Mouse (Mus musculus): ENCODE measurements around the gene Proser1.
A peak's percentile ranks its signal among the peaks of the same experiment; 100 is the strongest.

Proser1 gene

DNA sequence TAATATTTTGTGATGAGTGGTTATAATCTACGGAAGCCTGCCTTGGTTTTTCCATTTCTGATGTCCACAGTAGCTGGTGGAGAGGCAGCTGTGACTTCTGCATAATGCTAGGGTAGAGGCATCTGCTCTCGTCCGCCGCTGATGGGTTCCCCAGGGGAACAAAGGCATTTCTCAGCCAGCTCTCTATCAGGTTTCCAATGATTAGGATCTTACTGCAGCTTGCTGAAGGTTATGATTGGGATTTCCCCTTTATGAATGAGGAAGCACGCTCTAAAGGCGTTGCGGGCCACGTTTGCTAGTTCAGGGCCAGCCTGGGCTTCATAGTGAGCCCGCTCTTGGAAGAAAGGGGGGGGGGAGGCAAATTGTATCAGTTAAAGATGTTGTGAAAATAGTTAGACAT, 3.0 kb downstream of the Proser1 start:
- no peak for DNase-seq (ENCODE audit: low read depth, low spot score)

DNA sequence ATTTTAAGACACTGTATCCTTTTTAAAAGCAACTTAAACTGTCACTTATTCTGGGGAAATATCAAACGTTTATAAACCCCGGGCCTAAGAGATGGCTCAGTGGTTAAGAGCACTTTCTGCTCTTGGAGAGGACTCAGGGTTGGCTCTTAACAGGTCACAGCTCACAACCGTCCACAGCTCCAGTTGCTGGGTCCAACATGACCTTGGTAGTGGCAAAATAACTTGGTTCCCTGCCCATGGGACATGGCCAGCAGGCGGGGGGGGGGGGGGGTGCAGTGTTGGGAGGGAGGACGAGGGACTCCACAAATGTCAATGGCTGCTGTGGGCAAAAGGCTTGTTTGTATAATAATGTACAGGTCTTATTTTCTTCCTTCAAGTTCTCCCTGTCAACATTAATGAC, 3.9 kb downstream of the Proser1 start:
- no peak for DNase-seq (ENCODE audit: low read depth, low spot score)

DNA sequence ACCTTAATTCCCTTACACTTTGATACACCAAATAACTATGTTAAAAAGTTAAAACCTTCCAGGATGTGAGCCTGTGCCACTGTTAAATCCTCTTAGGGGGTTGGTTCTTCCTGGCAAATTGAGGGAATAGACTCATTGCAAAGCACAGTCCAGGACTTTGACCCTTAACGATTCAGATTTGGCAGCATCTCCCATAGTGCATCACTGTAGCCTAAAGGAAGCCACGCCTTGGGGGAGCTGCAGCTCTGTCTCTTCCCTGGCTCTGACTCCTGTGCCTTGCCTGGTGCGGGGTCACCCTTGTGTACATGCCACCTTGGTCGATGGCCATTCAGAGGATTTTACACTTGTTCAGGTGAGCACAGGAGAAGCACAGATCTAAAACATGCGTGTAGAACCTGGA, 6.2 kb downstream of the Proser1 start:
- no peak for DNase-seq (ENCODE audit: low read depth, low spot score)

DNA sequence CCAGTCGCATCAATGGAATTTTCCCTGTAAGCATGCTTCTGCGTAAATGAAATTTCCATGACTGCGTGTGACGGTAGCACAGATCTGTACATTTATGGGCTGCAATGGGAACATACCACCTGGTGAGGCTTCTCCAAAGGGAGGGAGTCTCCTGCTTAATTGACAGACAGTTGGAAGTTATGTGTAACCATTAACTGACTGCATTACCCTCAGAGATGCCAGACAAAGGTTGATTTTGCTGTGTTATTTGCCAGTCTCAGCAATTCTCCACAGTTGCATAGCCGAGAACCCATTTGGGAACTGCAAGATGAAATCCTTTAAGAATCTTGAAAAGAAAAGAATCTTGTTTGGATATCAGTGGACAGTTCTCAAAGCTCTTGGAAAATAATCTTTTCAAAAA, 8.6 kb downstream of the Proser1 start:
- no peak for DNase-seq (ENCODE audit: low read depth, low spot score)

DNA sequence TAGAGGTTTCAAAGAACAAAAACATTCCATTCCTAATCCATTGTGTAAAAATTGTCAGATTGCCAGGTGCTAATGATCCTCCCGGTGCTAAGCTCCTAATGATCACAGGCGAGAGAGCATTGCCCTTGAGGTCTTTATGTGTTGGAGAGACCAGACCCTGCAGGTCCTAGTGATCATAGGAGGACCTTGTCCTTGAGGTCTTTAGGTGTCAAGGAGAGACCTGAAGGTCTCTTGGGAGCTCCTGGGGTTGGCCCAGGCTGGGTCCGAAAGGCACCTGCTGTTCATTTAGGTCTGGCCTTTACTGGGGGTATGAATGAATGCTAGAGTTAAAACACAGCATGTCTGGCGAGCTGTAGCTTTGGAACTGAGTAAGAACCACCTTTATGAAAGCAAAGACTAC, 10.7 kb downstream of the Proser1 start:
- DNase-seq (ENCODE audit: low read depth, low spot score) = no peak

DNA sequence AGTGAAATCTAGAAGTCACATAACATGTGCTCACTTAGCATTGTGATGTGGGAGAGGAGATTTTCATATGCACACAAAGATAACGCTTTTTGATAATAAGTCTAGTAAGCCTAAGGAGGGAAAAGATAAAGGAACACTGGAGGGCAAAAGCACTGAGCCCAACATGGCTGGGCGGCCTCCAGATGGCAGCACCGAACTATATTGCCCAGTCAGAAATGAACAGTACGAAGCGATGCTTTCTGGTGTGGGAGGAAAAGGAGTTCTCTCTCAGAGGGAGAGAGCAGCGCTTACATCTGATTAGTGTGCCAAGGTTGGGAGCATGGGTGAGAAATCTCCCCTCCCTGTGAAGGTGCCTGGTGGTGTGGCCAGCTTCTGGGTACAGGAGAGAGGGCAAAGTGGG, 12.4 kb downstream of the Proser1 start:
- peak; percentile 60 for DNase-seq (ENCODE audit: low read depth, low spot score)

DNA sequence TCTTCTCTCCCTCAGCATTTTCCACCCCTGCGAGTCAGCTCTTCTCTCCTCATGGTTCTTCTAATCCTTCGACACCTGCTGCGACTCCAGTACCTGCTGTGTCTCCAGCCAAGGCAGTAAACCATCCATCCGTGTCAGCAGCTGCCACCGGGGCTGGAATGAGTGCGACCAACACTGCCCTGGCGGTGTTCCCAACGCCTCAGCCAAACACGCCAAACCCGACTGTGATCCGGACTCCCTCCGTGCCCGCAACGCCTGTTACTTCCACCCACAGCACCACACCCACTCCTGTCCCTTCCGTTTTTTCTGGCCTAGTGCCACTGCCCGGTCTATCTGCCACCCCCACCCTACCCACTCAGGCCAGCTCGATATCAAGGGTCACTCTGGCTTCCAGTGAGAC, 14.0 kb downstream of the Proser1 start:
- DNase-seq (ENCODE audit: low read depth, low spot score) = no peak

DNA sequence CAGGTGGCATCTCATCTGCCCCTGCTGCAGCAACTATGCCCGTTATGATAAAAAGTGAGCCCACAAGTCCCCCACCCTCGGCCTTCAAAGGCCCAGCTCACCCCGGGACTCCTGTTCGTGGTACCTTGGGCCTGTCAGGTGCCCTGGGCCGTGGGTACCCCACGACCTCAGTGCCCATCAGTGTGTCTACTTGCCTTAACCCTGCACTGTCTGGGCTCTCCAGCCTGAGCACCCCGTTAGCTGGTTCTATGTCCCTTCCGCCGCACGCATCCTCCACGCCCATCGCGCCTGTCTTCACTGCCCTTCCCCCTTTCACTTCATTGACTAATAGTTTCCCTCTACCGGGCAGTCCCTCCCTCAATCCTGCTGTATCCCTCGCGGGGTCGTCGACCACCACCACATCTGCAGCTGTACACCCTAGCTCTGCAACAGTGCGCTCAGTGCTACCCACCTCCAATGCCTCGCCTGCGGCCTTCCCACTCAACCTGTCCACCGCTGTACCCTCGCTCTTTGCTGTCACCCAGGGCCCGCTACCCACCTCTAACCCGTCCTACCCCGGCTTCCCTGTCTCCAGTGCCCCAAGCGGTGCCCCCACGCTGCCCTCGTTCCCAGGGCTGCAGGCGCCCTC, 15.1 kb downstream of the Proser1 start:
- no peak for DNase-seq (ENCODE audit: low read depth, low spot score)

DNA sequence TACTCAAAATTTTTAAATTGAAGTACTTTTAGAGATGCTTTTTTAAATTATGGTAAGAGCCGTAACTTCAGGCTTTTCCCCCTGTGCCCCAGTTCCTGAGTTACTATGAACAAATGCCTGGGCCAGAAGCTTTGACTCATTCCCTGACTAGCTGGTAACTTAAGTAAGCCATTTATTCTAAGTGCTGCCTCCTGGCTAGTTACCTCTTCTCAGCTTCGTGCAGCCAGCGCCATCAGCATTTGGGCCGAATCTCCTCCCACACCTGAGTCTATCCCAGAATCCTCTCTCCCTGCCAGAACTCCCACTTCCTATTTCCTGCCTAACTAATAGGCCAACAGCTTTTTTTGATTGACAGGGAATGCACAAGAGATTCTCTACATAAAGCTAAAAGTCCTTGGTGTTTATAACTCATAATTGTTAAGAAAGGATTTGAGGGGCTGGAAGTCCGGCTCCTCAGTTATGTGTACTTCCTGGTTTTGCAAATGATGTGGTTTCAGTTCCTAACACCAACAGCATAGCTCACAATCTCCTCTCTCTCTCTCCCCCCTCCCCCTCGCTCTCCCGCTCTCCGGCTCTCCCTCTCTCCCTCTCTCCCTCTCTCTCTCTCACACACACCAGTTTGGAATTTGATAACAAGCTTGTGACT, 20.1 kb downstream of the Proser1 start:
- no peak for DNase-seq (ENCODE audit: low read depth, low spot score)

DNA sequence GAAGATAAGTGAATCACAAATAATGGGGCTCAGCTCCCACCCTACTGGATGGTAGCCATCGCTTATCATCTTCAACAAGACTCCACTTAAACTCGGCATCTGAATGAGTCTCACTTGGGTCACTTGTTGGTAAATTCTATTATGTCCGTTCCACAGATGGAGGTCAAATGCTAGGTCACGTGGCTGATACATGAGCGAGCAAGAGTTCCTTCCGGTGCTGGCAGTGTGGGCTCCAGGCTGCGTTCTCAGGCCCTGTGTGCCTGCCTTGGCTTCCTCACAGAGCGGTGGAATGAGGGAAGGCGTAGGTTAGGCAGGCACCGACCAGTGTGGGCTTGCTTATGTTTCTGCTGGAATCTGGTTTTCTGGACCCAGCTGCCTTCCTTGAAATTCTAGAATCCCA, 23.1 kb downstream of the Proser1 start:
- no peak for DNase-seq (ENCODE audit: low read depth, low spot score)

DNA sequence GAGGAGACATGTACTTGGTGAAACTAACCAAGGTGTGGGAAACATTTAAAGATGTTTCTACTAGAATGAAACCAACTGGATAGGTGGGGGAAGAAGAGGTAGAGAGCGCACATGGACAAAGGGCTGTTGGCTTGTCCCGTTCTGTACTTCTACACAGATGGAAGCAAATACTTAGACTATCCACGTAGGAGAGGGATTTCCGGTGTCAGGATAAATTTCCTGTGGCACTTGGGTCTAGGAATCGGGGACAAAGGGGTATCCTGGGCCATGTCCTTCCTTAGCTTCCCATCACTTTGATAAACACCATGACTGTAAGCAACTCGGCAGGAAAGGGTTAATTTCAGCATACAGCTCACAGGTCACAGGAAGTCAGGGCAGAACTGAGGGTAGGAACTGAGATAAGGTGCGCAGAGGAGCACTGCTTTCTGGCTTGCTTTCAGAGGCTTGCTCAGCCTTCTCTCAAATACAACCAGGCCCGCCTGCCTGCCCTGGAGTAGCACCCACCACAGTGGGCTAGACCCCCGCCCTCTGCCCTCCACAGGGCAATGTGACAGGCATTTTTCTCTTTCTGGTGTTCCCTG, 23.6 kb downstream of the Proser1 start:
- DNase-seq (ENCODE audit: low read depth, low spot score) = no peak

DNA sequence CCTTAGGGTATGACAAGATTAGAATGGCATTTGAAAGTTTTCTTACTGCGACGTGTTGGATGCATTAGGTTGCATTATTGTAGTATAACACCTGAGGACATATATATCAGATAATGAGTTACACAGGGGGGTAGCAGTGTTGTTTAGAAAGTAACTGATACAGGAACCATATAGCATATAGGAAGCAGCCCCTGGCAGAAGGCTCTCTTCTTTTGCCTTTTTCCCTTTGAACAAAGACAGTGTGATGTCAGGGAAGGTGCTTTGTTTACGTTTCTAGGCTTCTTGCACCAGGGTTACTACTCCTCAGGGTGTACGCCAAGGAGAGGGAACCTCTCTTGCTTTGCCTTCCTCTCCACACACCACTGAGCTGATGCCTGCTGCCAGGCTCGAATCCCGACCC, 24.9 kb downstream of the Proser1 start, which contains the start of gene Stoml3:
Stoml3 (plus strand) TSS at position 301 of the 400 bp plus-strand sequence.
- DNase-seq (ENCODE audit: low read depth, low spot score) = no peak

DNA sequence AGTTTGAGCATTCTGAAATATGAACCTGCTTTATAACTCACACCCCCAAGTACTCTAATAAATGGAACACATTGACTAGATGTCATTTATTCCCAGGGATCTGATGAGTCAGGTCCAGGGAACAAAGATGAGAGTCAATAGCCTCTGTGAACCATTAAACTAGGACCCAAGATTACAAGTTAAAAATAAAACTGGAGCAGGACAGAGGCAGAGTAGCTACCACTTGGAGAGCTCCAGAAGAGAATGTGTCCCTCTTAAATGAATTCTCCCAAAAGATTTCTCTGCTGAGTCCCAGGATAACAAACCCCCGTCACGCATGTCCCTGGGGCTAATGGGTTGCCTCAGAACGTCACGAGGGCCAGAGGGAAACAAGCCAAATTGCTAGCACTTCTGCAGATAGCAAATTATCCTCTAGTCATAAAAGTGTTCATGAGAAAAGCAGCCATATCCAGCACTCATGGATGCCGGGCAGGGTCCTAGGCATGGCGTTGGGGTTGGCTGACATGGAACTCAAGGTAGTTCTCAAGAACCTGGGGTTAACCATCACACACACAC, 35.0 kb downstream of the Proser1 start:
- DNase-seq (ENCODE audit: low read depth, low spot score) = no peak

DNA sequence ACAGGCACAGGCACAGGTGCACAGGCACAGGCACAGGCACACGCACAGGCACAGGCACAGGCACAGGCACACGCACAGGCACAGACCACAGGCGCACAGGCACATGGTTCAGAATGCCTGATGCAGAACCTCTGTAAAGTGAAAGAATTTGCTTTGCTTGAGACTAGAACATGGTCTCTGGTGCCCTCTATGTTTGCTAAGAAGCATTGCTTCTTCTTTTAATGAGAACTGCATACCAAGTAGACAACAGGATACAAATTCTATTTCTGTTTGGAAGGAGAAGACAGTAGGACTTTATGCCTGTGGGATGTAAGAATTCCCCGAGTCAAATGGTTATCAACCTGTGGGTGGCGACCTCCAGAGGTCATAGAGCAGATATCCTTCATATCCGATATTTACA, 39.0 kb downstream of the Proser1 start:
- DNase-seq (ENCODE audit: low read depth, low spot score) = peak; percentile 66

DNA sequence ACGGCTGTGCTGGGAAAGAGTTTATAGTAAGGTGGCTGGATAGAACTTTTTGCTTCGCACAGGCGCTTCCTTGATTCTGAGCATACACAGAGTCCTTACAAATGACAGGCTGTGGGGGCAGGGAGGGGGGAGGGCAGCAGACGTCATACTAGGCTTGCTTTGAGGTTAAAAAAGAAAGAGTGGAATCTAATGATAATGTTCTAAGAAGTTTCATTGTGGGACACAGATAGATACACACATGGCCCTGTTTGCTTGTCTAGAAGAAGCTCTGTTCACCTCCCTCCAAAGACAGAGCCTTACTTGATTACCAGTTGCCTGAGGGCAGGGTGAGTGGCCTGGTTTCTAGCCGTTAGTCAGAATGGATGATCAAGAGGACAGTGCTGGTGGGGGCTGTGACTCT, 49.6 kb downstream of the Proser1 start:
- DNase-seq (ENCODE audit: low read depth, low spot score) = no peak

DNA sequence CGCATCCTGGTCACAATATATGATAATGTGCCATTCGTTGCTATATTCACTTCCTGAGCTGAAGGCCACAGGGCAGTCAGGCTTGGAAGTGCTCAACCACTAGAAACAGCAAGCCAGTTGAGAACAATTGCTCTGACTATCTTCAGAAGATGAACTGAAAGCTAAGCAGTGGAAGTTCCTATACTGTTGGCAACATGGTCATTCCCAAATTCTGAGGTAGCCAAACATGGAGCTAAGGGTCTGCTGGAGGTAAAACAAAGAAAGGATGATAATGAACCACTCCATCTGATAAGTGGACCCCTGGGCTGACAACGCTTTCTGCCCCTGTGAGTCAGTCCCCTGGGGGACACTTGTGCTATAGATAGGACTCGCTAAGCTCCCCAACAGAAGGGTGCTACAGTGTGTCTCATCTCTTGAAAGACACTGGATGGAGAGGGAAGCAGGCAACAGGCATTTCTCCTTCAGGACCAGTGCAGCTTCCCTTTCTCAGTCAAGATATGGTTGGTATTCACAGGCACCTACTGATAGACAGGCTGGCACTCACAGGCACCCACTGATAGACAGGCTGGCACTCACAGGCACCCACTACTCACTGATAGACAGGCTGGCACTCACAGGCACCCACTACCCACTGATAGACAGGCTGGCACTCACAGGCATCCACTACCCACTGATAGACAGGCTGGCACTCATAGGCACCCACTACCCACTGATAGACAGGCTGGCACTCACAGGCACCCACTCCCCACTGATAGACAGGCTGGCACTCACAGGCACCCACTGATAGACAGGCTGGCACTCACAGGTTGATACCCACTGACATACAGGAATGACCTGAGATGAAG, 51.0 kb downstream of the Proser1 start:
- no peak for DNase-seq (ENCODE audit: low read depth, low spot score)

DNA sequence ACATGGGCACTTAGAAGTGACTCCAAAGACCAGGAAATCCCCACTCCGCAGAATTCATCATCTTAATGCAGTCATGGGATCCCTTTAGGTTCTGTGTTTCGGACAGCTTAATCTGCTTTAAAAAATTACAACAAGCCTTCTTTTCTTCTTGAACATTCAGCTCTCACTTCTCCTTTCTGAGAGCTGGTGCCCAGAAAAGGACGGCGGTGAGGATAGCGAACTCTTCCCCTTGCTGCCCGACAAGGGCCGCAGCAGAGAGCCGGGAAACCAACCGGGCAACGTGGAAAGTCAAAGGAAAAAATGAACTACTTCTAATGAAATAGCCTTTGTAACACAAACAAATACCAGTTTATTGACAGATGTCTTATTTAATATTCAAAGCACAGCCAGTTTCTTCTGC, 59.3 kb downstream of the Proser1 start:
- DNase-seq (ENCODE audit: low read depth, low spot score) = no peak

DNA sequence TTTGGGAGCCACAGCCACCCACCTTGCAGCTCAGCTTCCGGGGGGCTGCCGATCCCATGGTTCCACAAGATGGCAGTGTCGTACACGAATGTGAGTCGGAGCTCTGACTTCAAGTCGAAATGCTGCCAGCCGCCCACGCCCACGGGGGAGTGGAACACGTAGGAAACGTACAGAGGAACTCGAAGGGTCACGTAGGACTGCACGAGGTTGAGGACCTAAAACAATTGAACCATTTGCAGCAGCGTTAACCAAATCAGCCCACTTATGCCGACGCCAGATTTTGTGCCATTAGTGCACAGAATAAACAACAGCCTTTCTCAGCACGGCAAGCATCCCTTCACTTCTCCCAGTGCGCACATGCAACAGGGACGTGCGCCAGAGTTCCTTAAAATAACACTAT, 62.3 kb downstream of the Proser1 start:
- DNase-seq (ENCODE audit: low read depth, low spot score) = peak; percentile 91

DNA sequence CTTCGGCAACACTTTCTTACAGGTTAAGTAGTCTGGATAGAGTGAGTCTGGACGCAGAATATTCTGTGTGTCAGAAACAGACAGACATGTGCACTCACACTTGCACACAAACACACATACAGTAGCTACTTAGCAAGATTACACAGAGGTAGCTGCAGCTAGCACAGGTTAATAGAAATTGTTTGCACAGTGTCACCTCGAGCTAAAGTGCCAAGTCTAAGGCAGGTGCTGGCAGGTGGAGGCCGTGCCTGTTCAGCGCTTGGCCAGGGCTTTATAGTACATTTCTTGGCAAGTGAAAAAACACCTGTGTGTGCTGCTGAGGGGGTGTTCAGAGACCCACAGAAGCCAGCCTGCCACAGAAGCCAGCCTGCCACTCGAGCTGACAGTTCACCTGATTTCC, 66.8 kb downstream of the Proser1 start:
- no peak for DNase-seq (ENCODE audit: low read depth, low spot score)

Measured in brain, adult 2 months (tissue).